Mouse (Mus musculus): ENCODE data around the gene Loxl1. TPM values are rescaled to one million over a fixed set of nuclear protein-coding genes. Genes with fewer than 3 reads are reported as not detected.

Gene Loxl1
- polyA plus RNA-seq, 1 experiment from 2014 or later, result 16.0 TPM

DNA sequence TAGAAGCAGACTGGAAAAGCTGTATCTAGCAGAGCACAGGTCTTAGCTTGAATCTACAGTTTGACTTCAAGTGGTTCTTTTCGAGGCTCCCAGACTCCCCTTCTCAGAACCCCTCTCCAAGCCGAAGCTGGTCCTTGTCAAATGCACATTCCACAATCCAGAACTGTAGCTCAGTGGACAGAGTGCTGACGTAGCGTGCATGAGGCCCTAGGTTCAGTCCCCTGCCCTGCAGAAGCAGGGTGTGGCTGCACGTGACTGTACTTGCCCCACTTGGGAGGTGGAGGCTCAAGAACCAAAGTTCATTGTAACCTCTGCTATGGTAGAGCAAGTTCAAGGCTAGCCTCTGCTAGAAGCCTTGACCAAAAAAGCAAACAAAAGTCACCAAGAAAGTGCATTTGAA lies 33.2 kb downstream of the Loxl1 start:
- H3K4me2 ChIP-seq (ENCODE audit: low read depth, severe bottlenecking), result no peak overlapping the region
- 75% methylated on average over 5 of the region's 5 CpGs for whole genome bisulfite sequencing
- ATAC-seq (ENCODE audit: insufficient number of reproducible peaks, low FRiP score, low TSS enrichment, low read depth), result no peak
- no peaks in the 10 kb centered on the region for H3K9me3 ChIP-seq (ENCODE audit: control insufficient read depth, low read length)
- H3K4me1 ChIP-seq (ENCODE audit: control insufficient read depth, insufficient read depth, low read length), result peaks cover 7% of the 10 kb centered on the region; the same call in 1 of the 2 replicates
- no peak for DNase-seq (ENCODE audit: low spot score)
- no peak overlapping the region for H3K4me3 ChIP-seq (ENCODE audit: low read depth, low read length)
- no peak overlapping the region for H3K9ac ChIP-seq (ENCODE audit: low read length)
- H3K36me3 ChIP-seq (ENCODE audit: control insufficient read depth, insufficient read depth, low read length), result no peaks in the 10 kb centered on the region
- H3K27ac ChIP-seq (replicated peaks; ENCODE audit: low read depth, low read length), result no peak overlapping the region
- no peaks in the 10 kb centered on the region for H3K27me3 ChIP-seq (ENCODE audit: control insufficient read depth, insufficient read depth, low read length)

DNA sequence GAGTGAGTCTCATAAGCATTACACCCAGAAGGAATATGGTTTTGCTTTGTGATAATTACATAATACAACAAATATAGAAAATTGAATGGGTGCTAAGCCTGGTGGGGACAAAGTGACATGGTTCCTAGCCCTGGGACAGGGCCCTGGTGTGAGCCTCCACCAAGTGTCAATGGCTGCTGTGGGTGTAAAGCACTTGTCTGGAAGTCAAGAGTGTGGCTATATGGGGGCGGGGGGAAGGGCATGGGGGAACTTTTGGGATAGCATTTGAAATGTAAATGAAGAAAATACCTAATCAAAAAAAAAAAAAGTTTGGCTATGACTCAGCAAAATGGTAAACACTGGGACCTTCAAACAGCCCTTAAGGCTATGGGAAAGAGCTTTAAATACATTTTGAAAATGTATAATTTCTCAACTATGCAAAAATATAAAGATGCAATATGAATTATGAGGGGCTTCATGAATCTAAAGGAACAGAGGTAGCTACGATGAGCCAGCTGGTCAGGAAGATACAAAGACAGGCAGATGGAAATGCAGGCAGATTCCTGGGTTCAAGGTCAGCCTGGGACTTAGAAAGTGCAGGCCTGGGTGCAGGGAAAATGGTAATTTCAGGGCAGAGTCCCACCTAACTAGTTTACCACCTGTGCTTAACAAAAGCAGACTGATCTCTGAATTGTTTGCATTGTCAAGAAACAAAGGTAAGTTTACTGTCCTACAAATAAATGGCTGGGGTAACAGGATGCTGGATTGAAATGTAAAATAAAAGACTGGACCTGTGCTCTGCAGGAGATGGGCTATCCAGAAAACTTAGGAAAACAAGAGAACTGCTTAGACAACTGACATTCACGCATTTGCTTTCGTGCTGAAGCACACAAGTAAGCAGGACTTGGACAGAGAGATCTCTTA lies 33.9 kb downstream of the Loxl1 start:
- ATAC-seq (ENCODE audit: insufficient number of reproducible peaks, low FRiP score, low TSS enrichment, low read depth) (no peak), DNase-seq (ENCODE audit: low spot score) (no peak)
- H3K36me3 ChIP-seq (ENCODE audit: control insufficient read depth, insufficient read depth, low read length), result no peaks in the 10 kb centered on the region
- peaks cover 9% of the 10 kb centered on the region; the same call in 1 of the 2 replicates for H3K4me1 ChIP-seq (ENCODE audit: control insufficient read depth, insufficient read depth, low read length)
- H3K9ac ChIP-seq (ENCODE audit: low read length), result no peak overlapping the region
- 57% methylated on average over 4 of the region's 4 CpGs for WGBS
- H3K27me3 ChIP-seq (ENCODE audit: control insufficient read depth, insufficient read depth, low read length), result no peaks in the 10 kb centered on the region
- no peak overlapping the region for H3K27ac ChIP-seq (replicated peaks; ENCODE audit: low read depth, low read length)
- no peaks in the 10 kb centered on the region for H3K9me3 ChIP-seq (ENCODE audit: control insufficient read depth, low read length)
- H3K4me2 ChIP-seq (ENCODE audit: low read depth, severe bottlenecking), result no peak overlapping the region
- H3K4me3 ChIP-seq (ENCODE audit: low read depth, low read length), result no peak overlapping the region

DNA sequence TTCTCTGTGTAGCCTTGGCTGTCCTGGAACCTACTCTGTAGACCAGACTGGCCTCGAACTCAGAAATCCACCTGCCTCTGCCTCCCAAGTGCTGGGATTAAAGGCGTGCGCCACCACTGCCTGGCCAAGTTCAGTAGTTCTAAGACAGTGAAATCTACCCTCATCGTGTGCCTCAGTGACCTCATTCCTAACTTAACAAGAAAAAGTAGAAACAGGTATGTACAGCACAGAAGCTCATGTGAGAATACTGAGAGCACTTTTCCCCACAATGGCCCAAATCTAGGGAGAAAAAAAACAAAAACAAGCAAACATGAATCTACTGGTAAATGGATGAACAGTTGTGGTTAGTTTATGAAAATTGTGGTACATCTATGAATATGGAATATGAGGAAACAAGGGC lies 34.7 kb downstream of the Loxl1 start:
- H3K9me3 ChIP-seq (ENCODE audit: control insufficient read depth, low read length), result no peaks in the 10 kb centered on the region
- H3K4me3 ChIP-seq (ENCODE audit: low read depth, low read length), result no peak overlapping the region
- DNase-seq (ENCODE audit: low spot score) (no peak), ATAC-seq (ENCODE audit: insufficient number of reproducible peaks, low FRiP score, low TSS enrichment, low read depth) (no peak)
- no peak overlapping the region for H3K9ac ChIP-seq (ENCODE audit: low read length)
- H3K27me3 ChIP-seq (ENCODE audit: control insufficient read depth, insufficient read depth, low read length), result no peaks in the 10 kb centered on the region
- H3K36me3 ChIP-seq (ENCODE audit: control insufficient read depth, insufficient read depth, low read length), result no peaks in the 10 kb centered on the region
- no peak overlapping the region for H3K27ac ChIP-seq (replicated peaks; ENCODE audit: low read depth, low read length)
- H3K4me1 ChIP-seq (ENCODE audit: control insufficient read depth, insufficient read depth, low read length), result peaks cover 9% of the 10 kb centered on the region; the same call in 1 of the 2 replicates
- WGBS, result 91% methylated on average over 4 of the region's 4 CpGs
- no peak overlapping the region for H3K4me2 ChIP-seq (ENCODE audit: low read depth, severe bottlenecking)

DNA sequence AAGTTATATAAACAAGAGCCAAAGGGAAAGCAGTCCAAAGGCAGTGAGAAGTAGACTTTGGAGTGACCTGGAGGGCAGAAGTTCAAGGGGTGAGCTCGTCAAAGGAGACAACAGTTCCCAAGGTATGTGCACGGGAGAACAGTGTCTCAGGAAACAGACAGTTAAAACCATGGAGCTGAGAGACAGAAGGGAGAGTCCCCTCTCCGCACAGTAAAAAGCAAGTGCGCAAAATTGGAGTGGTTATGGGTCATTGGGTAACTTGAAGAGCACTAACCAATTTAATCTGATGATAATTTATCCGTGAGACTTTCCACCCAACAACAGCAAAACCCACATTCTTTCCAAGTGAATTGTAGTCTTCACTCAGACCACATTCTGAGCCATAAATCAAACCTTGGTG lies 36.6 kb downstream of the Loxl1 start:
- no peak overlapping the region for H3K27ac ChIP-seq (replicated peaks; ENCODE audit: low read depth, low read length)
- 61% methylated on average over 5 of the region's 5 CpGs for WGBS
- no peak for ATAC-seq (ENCODE audit: insufficient number of reproducible peaks, low FRiP score, low TSS enrichment, low read depth)
- H3K27me3 ChIP-seq (ENCODE audit: control insufficient read depth, insufficient read depth, low read length), result no peaks in the 10 kb centered on the region
- no peak for DNase-seq (ENCODE audit: low spot score)
- no peaks in the 10 kb centered on the region for H3K36me3 ChIP-seq (ENCODE audit: control insufficient read depth, insufficient read depth, low read length)
- no peak overlapping the region for H3K4me3 ChIP-seq (ENCODE audit: low read depth, low read length)
- H3K4me2 ChIP-seq (ENCODE audit: low read depth, severe bottlenecking), result no peak overlapping the region
- no peak overlapping the region for H3K9ac ChIP-seq (ENCODE audit: low read length)
- no peaks in the 10 kb centered on the region for H3K9me3 ChIP-seq (ENCODE audit: control insufficient read depth, low read length)
- H3K4me1 ChIP-seq (ENCODE audit: control insufficient read depth, insufficient read depth, low read length), result peaks cover 9% of the 10 kb centered on the region; the same call in 1 of the 2 replicates

DNA sequence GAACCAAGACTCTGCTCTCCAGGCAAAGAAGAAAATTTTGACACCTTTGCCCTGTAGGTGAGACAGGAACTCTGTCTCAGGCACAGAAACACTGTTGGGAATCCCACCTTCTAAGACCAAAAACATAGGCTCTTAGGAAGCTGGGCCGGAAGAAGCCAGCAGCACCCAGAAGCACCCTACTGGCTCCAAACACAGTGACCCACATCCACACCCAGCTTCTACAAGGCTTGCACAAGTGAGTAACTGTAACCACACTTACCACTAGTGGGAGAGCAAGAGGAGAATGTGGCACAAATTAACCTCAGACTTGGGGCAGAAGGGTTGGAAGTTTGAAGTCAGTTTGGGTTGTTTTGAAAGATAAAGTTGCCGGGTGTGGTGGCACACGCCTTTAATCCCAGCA lies 37.2 kb downstream of the Loxl1 start:
- H3K9ac ChIP-seq (ENCODE audit: low read length), result no peak overlapping the region
- H3K4me2 ChIP-seq (ENCODE audit: low read depth, severe bottlenecking), result no peak overlapping the region
- H3K4me1 ChIP-seq (ENCODE audit: control insufficient read depth, insufficient read depth, low read length), result peaks cover 9% of the 10 kb centered on the region; the same call in 1 of the 2 replicates
- 74% methylated on average over 3 of the region's 3 CpGs for WGBS
- DNase-seq (ENCODE audit: low spot score) (no peak), ATAC-seq (ENCODE audit: insufficient number of reproducible peaks, low FRiP score, low TSS enrichment, low read depth) (no peak)
- H3K4me3 ChIP-seq (ENCODE audit: low read depth, low read length), result no peak overlapping the region
- H3K36me3 ChIP-seq (ENCODE audit: control insufficient read depth, insufficient read depth, low read length), result no peaks in the 10 kb centered on the region
- peak overlapping the region; percentile 32; the same call in 1 of the 2 replicates for H3K27ac ChIP-seq (replicated peaks; ENCODE audit: low read depth, low read length)
- no peaks in the 10 kb centered on the region for H3K9me3 ChIP-seq (ENCODE audit: control insufficient read depth, low read length)
- H3K27me3 ChIP-seq (ENCODE audit: control insufficient read depth, insufficient read depth, low read length), result no peaks in the 10 kb centered on the region

DNA sequence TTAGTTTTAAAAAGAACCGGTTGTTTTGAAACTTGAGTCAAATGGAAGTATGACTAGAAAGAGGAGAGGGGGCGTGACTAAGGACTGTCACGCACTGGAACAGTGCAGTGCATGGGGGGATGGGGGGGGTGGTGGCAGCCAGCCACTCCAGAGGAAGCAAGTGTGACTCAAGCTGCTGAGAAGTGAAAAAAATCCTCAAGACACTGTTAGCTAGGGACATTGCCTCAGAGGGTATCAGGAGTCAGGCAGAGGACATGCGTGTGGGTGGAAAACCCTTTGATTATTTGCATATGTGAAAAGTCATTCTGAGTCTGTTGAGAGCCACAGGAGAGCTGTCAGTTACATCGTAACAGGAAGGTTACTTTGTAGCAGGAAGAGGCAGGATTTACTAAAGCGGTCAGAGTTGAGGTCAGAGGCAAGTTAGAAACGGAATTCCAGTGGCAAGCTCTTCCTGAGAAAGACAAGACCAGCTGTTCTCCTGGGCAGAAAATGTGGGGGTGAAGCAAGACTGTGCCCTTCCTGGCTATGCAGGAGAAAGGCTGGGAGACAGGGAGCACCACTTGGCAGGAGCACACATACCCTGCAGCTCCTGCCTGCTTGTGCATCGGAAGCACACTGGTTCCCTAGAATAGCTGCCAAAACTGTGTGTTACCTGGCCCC lies 37.7 kb downstream of the Loxl1 start:
- Histone ChIP-seq H3K27ac (replicated peaks; ENCODE audit: low read depth, low read length) (peak overlapping the region; percentile 32; the same call in 1 of the 2 replicates), H3K9ac (ENCODE audit: low read length) (peak overlapping the region; percentile 19; the same call in 1 of the 2 replicates), H3K9me3 (ENCODE audit: control insufficient read depth, low read length) (no peaks in the 10 kb centered on the region), H3K4me3 (ENCODE audit: low read depth, low read length) (no peak overlapping the region), H3K4me1 (ENCODE audit: control insufficient read depth, insufficient read depth, low read length) (peaks cover 9% of the 10 kb centered on the region; the same call in 1 of the 2 replicates), H3K4me2 (ENCODE audit: low read depth, severe bottlenecking) (no peak overlapping the region), H3K27me3 (ENCODE audit: control insufficient read depth, insufficient read depth, low read length) (no peaks in the 10 kb centered on the region), H3K36me3 (ENCODE audit: control insufficient read depth, insufficient read depth, low read length) (no peaks in the 10 kb centered on the region)
- ATAC-seq (ENCODE audit: insufficient number of reproducible peaks, low FRiP score, low TSS enrichment, low read depth), result peak; percentile 57; the same call in 1 of the 2 replicates
- DNase-seq (ENCODE audit: low spot score), result peak; percentile 33
- WGBS, result 21% methylated on average over 8 of the region's 8 CpGs

DNA sequence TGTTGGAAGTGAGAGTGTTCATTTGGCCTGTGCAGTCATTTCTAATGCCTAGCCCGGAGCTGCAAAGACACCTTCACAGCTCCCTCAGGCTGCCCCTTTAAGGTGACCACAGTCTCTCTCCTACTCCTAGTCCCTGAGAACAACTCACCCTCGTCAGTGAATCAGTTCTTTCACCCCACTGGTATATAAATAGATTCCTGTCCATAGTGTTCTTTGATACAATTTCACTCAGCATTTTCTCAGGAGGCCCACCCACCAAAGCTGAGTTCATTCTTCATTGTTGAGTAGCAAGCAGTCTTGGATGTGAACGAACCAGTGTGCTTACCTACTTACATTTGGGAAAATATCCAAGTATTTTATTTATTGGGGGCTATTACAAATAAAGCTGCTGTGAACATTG lies 38.4 kb downstream of the Loxl1 start:
- H3K27me3 ChIP-seq (ENCODE audit: control insufficient read depth, insufficient read depth, low read length), result no peaks in the 10 kb centered on the region
- no peak overlapping the region for H3K4me3 ChIP-seq (ENCODE audit: low read depth, low read length)
- H3K27ac ChIP-seq (replicated peaks; ENCODE audit: low read depth, low read length), result no peak overlapping the region
- DNase-seq (ENCODE audit: low spot score) (no peak), ATAC-seq (ENCODE audit: insufficient number of reproducible peaks, low FRiP score, low TSS enrichment, low read depth) (no peak)
- no peaks in the 10 kb centered on the region for H3K9me3 ChIP-seq (ENCODE audit: control insufficient read depth, low read length)
- peaks cover 9% of the 10 kb centered on the region; the same call in 1 of the 2 replicates for H3K4me1 ChIP-seq (ENCODE audit: control insufficient read depth, insufficient read depth, low read length)
- no peak overlapping the region for H3K9ac ChIP-seq (ENCODE audit: low read length)
- no peak overlapping the region for H3K4me2 ChIP-seq (ENCODE audit: low read depth, severe bottlenecking)
- no peaks in the 10 kb centered on the region for H3K36me3 ChIP-seq (ENCODE audit: control insufficient read depth, insufficient read depth, low read length)
- 69% methylated on average over 3 of the region's 3 CpGs for WGBS

DNA sequence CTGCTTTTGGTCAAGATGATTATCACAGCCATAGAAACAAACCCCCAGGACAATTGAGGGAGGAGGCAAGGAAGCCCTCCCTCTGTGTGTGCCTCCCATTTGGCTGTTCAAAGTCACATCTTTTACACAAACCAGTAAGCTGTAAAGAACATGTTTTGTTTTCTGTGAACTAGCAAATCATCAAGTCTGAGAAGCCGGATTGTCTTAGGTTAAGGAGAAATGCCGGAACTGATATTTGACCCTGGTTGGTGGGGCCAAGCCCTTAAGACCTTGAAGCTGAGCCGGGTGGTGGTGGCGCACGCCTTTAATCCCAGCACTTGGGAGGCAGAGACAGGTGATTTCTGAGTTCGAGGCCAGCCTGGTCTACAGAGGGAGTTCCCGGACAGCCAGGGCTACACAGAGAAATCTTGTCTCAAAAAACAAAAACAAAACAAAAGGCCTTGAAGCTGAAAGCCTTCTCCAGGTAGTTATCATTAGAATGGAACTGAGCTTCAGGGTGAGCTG lies 38.8 kb downstream of the Loxl1 start:
- no peak overlapping the region for H3K4me3 ChIP-seq (ENCODE audit: low read depth, low read length)
- H3K27ac ChIP-seq (replicated peaks; ENCODE audit: low read depth, low read length), result no peak overlapping the region
- no peaks in the 10 kb centered on the region for H3K27me3 ChIP-seq (ENCODE audit: control insufficient read depth, insufficient read depth, low read length)
- DNase-seq (ENCODE audit: low spot score) (no peak), ATAC-seq (ENCODE audit: insufficient number of reproducible peaks, low FRiP score, low TSS enrichment, low read depth) (no peak)
- no peaks in the 10 kb centered on the region for H3K9me3 ChIP-seq (ENCODE audit: control insufficient read depth, low read length)
- H3K4me2 ChIP-seq (ENCODE audit: low read depth, severe bottlenecking), result no peak overlapping the region
- H3K36me3 ChIP-seq (ENCODE audit: control insufficient read depth, insufficient read depth, low read length), result no peaks in the 10 kb centered on the region
- no peak overlapping the region for H3K9ac ChIP-seq (ENCODE audit: low read length)
- 82% methylated on average over 7 of the region's 7 CpGs for WGBS
- peaks cover 9% of the 10 kb centered on the region; the same call in 1 of the 2 replicates for H3K4me1 ChIP-seq (ENCODE audit: control insufficient read depth, insufficient read depth, low read length)

All from limb, embryonic 11.5 days (tissue).